Mouse (Mus musculus) midbrain, embryonic 12.5 days (tissue): ENCODE results near the gene Grem2. TPM values are rescaled to one million over a fixed set of nuclear protein-coding genes. Genes with fewer than 3 reads are reported as not detected.

Source experiments
- ATAC-seq: fragments of 200-750 bp; cut with Nextera tagmentation; 2 replicates; pipeline ENCODE4 v1.8.0; 2017; ENCODE audit warnings: low read depth, moderate TSS enrichment, moderate library complexity; ENCODE audit not compliant: low FRiP score
- H3K27ac ChIP-seq: fragments of 300-500 bp; sonication (generic); replicated peaks from 2 replicates; pipeline ENCODE4 v1.5.1; 2016; ENCODE audit warnings: mild to moderate bottlenecking
- H3K27me3 ChIP-seq: fragments of 300-500 bp; sonication (generic); 2 replicates; pipeline ENCODE4 v1.6.1; 2016; ENCODE audit warnings: mild to moderate bottlenecking
- H3K36me3 ChIP-seq: fragments of 300-500 bp; sonication (generic); 2 replicates; pipeline ENCODE4 v1.6.1; 2016
- H3K4me1 ChIP-seq: fragments of 300-500 bp; sonication (generic); 2 replicates; pipeline ENCODE4 v1.6.1; 2016
- H3K4me2 ChIP-seq: fragments of 300-500 bp; sonication (generic); replicated peaks from 2 replicates; pipeline ENCODE4 v1.6.1; 2016; ENCODE audit warnings: mild to moderate bottlenecking, moderate library complexity
- H3K4me3 ChIP-seq: fragments of 300-500 bp; sonication (generic); 2 replicates; pipeline ENCODE4 v1.5.1; 2016; ENCODE audit warnings: mild to moderate bottlenecking
- H3K9ac ChIP-seq: fragments of 300-500 bp; sonication (generic); replicated peaks from 2 replicates; pipeline ENCODE4 v1.6.1; 2016; ENCODE audit warnings: mild to moderate bottlenecking, moderate library complexity
- H3K9me3 ChIP-seq: fragments of 300-500 bp; sonication (generic); 2 replicates; pipeline ENCODE4 v1.6.1; 2016; ENCODE audit warnings: mild to moderate bottlenecking
- WGBS: fragments of 180-500 bp; shearing (Covaris S2); methylation state at CpG from one replicate; pipeline ENCODE4 v1.1.7; 2016; 5-methylcytosine and 5-hydroxymethylcytosine counted together
- polyA plus RNA-seq: library from polyadenylated mRNA; unstranded; fragments of >200 nt; fragmentation: Nextera tagmentation; extraction: Ambion mirVana; gene quantifications from 2 replicates; pipeline ENCODE4 v1.2.1, GENCODE M21; 2016

Gene Grem2
- polyA plus RNA-seq, 1 experiment from 2014 or later: 1.8 TPM

DNA sequence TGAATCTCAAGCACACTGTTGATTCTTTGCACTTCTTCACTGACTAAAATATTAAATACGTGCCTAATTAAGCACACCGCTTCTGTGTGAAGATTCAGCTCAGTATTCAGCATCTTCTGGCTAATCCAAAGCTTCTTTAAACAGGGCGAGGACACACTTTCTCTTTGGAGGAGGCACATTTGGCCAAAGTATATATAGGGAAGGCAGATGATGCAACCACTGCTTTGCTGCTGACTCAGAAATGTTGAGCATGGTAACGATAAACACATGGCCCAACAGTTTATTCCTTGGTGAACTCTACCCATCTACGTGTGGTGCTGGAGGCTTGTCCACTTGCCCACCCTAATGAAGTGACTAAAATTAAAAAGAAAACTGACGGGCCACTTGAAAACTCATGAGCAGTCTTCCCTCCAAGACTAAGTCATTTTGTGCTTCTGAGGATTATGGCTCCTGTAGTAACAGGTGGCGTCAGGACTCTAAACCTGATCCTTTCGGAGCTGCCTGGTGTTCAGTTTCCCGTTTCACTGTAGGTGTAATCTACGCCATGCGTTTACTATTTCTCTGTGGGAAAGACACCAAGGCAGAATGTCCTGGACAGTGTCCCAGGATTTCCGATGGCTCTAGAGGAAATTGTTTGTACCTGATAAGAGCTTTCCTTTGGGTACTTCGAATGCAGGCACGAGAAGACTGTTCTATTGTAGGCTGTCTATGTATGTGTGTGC is 32.8 kb downstream of the Grem2 start:
- Histone ChIP-seq H3K36me3 (no peaks in the 10 kb centered on the region), H3K4me2 (no peak overlapping the region), H3K27ac (no peak overlapping the region), H3K4me1 (no peaks in the 10 kb centered on the region), H3K4me3 (no peak overlapping the region), H3K9ac (no peak overlapping the region), H3K27me3 (no peaks in the 10 kb centered on the region), H3K9me3 (no peaks in the 10 kb centered on the region)
- ATAC-seq: no peak
- 90% methylated on average over 14 of the region's 14 CpGs for WGBS

GRCm38 (mm10) chr1:174888073-174888472 is 33.5 kb downstream of the Grem2 start:
- Histone ChIP-seq H3K36me3 (no peaks in the 10 kb centered on the region), H3K27ac (no peak overlapping the region), H3K9ac (no peak overlapping the region), H3K4me2 (no peak overlapping the region), H3K27me3 (no peaks in the 10 kb centered on the region), H3K9me3 (no peaks in the 10 kb centered on the region), H3K4me3 (no peak overlapping the region), H3K4me1 (no peaks in the 10 kb centered on the region)
- 91% methylated on average over 1 of the region's 1 CpGs for WGBS
- no peak for ATAC-seq

DNA sequence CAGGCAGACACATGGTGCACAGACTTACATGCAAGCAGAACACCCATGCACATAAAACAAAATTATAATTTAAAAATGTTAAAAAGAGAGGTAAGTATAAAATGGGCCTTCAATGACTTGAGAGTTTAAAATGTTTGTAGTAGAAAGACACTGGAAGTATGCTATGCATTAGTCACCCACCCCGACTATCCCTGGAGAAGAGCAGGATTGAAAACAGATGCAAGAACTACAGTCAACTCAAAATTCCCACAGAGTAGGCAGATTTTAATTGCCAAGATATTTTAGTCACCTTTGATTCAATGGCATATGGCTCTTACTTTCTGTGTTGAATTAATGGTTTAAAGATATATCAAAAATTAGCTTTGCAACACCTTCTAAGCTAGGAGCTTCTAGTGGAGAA is 39.1 kb downstream of the Grem2 start:
- H3K27ac ChIP-seq: no peak overlapping the region
- H3K9me3 ChIP-seq: no peaks in the 10 kb centered on the region
- no peaks in the 10 kb centered on the region for H3K36me3 ChIP-seq
- H3K4me1 ChIP-seq: no peaks in the 10 kb centered on the region
- WGBS: 85% methylated on average over 1 of the region's 1 CpGs
- no peak for ATAC-seq
- H3K4me2 ChIP-seq: no peak overlapping the region
- no peak overlapping the region for H3K9ac ChIP-seq
- no peaks in the 10 kb centered on the region for H3K27me3 ChIP-seq
- no peak overlapping the region for H3K4me3 ChIP-seq

DNA sequence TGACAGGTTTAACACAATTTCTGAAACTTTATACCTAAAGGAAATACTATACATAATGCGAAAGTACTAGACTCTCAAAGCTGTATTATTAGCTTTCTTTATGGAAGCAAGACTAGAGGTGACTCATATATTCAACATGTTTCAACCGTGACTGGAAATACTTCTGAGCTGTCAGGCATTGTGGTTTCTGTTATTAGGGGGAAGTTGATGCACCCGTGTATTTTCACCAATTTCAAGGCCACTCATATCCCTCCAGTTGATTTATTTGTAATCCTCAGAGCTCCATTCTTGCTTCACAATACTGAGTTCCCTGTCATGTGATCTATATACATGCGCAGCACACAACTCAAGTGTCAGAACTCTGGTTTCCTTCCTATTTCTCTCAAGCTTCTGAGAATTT is 46.4 kb downstream of the Grem2 start:
- Histone ChIP-seq H3K27ac (no peak overlapping the region), H3K27me3 (no peaks in the 10 kb centered on the region), H3K4me1 (no peaks in the 10 kb centered on the region), H3K9me3 (no peaks in the 10 kb centered on the region), H3K4me2 (no peak overlapping the region), H3K36me3 (no peaks in the 10 kb centered on the region), H3K4me3 (no peak overlapping the region), H3K9ac (no peak overlapping the region)
- 93% methylated on average over 4 of the region's 4 CpGs for WGBS
- no peak for ATAC-seq

DNA sequence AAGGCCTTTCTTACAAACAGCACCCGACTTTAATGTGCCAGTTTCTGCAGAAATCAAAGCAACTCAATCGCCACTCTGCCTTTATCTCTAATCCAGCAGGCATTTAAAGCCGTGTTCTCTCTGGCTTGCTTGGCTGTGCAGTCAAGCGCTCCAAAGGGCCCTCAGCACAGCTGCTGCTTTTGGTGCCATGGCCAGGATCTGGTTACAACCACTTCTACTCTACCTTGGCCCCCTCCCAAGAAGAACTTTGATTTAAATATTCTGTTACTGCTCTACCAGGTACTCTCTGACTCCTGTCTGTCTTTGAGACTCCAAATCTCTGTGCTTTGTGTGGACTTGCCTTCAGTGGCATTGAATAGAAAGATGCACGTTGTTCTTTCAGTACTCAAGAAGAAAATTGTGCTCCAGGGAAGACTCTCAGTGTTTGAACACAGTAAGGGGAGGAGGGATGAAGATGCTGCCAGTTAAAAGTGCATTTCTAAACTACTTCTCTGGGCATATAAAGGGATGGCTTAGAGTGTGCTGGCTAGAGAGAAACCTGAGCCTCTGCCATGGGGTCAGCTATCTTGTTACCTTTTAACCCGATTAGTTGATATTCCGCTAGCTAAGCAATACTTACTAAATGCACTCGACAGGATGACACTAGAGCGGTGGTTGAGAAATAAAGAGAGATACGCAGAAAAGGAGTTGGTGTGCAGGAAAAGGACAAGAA is 61.1 kb downstream of the Grem2 start:
- Histone ChIP-seq H3K4me2 (no peak overlapping the region), H3K27me3 (no peaks in the 10 kb centered on the region), H3K36me3 (no peaks in the 10 kb centered on the region), H3K4me1 (no peaks in the 10 kb centered on the region), H3K4me3 (no peak overlapping the region), H3K9ac (no peak overlapping the region), H3K27ac (no peak overlapping the region), H3K9me3 (no peaks in the 10 kb centered on the region)
- WGBS: 56% methylated on average over 10 of the region's 10 CpGs
- no peak; the same call in 1 of the 2 replicates for ATAC-seq

DNA sequence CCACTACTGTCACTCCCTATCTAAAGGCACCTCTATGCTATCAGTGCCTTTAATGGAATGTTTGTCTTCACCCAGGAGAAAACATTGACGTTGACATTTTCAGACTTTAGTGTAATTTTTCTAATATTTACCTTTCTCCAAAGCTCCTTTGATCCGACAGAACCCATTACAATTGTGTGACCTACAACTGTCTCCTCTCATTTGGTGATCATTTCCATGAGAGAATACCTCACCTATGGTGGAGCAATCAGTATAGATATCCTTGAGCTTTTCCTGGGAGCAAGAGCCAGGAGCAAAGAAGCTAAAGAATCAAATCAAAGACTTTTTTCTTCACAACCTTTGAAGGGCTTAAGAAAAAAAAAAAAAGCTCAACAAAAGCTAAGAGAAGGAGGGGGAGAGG is 65.4 kb downstream of the Grem2 start:
- Histone ChIP-seq H3K9ac (no peak overlapping the region), H3K27me3 (no peaks in the 10 kb centered on the region), H3K36me3 (no peaks in the 10 kb centered on the region), H3K4me1 (no peaks in the 10 kb centered on the region), H3K27ac (no peak overlapping the region), H3K9me3 (no peaks in the 10 kb centered on the region), H3K4me3 (no peak overlapping the region), H3K4me2 (no peak overlapping the region)
- WGBS: 71% methylated on average over 2 of the region's 2 CpGs
- no peak for ATAC-seq

GRCm38 (mm10) chr1:174844786-174845185 is 76.8 kb downstream of the Grem2 start:
- Histone ChIP-seq H3K9ac (no peak overlapping the region), H3K27ac (no peak overlapping the region), H3K4me3 (no peak overlapping the region), H3K4me1 (no peaks in the 10 kb centered on the region), H3K9me3 (no peaks in the 10 kb centered on the region), H3K4me2 (no peak overlapping the region), H3K27me3 (no peaks in the 10 kb centered on the region), H3K36me3 (no peaks in the 10 kb centered on the region)
- no peak for ATAC-seq
- 91% methylated on average over 6 of the region's 6 CpGs for WGBS

DNA sequence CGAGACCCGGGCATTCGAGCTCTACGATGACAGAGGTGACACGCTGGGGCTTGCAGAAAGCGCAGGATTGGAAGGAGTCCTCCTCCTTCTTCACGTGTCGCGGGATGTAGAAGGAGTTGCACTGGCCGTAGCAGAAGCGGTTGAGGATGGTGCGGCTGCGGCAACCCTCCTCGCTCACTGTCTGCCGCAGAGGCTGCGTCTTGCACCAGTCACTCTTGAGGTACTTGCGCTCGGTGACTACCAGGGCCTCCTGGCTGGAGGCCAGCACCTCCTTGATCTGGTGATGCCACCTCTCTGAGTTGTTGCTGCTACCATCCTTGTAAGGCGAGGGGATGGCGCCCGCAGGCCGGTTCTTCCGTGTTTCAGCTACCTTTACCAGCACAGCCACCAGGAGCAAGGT is 84.8 kb downstream of the Grem2 start:
- WGBS: 93% methylated on average over 23 of the region's 23 CpGs
- no peak overlapping the region for H3K4me3 ChIP-seq
- no peaks in the 10 kb centered on the region for H3K4me1 ChIP-seq
- no peaks in the 10 kb centered on the region for H3K27me3 ChIP-seq
- H3K9ac ChIP-seq: no peak overlapping the region
- no peak overlapping the region for H3K4me2 ChIP-seq
- H3K27ac ChIP-seq: no peak overlapping the region
- H3K9me3 ChIP-seq: no peaks in the 10 kb centered on the region
- ATAC-seq: no peak
- H3K36me3 ChIP-seq: no peaks in the 10 kb centered on the region

DNA sequence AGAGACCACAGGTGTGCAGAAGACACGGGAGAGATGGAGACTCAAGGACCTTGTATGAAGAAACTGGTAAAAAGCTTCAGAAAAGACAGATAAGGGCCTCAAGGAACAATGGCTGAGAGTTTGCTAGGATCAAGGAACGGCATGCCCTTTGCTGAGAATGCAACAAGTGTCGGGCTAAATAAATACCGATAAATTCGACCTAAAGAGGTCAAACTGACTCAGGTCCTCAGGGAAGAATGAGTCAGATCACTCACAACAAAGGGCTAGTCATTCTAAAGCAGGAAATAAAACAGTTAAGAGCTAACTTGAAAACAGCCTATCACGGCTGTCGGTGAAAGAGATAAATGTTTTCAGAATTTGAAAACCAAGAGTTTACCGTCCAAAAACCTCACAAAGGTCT is 95.1 kb downstream of the Grem2 start:
- Histone ChIP-seq H3K4me3 (no peak overlapping the region), H3K27ac (no peak overlapping the region), H3K36me3 (0 out of 2 replicates have a peak, but pooled peaks cover 2% of the 10 kb centered on the region), H3K4me2 (no peak overlapping the region), H3K9me3 (no peaks in the 10 kb centered on the region), H3K27me3 (no peaks in the 10 kb centered on the region), H3K4me1 (no peaks in the 10 kb centered on the region), H3K9ac (no peak overlapping the region)
- no peak for ATAC-seq
- 67% methylated on average over 8 of the region's 8 CpGs for WGBS

GRCm38 (mm10) chr1:174811846-174812245 is 109.8 kb downstream of the Grem2 start:
- Histone ChIP-seq H3K27ac (no peak overlapping the region), H3K36me3 (no peaks in the 10 kb centered on the region), H3K4me1 (no peaks in the 10 kb centered on the region), H3K9me3 (no peaks in the 10 kb centered on the region), H3K9ac (no peak overlapping the region), H3K27me3 (no peaks in the 10 kb centered on the region), H3K4me2 (no peak overlapping the region), H3K4me3 (no peak overlapping the region)
- ATAC-seq: no peak
- 91% methylated on average over 4 of the region's 4 CpGs for WGBS

GRCm38 (mm10) chr1:174788617-174789016 is 133.0 kb downstream of the Grem2 start:
- H3K27ac ChIP-seq: no peak overlapping the region
- no peak overlapping the region for H3K9ac ChIP-seq
- no peaks in the 10 kb centered on the region for H3K9me3 ChIP-seq
- H3K36me3 ChIP-seq: no peaks in the 10 kb centered on the region
- H3K27me3 ChIP-seq: no peaks in the 10 kb centered on the region
- no peak for ATAC-seq
- H3K4me2 ChIP-seq: no peak overlapping the region
- no peak overlapping the region for H3K4me3 ChIP-seq
- H3K4me1 ChIP-seq: no peaks in the 10 kb centered on the region
- 100% methylated on average over 2 of the region's 2 CpGs for WGBS
